Mouse (Mus musculus) mature B cell (primary cell): Measurements from ENCODE around the gene Pof1b.

Experiments
- in situ Hi-C: fragments of 300-500 bp; cut with MboI; formaldehyde crosslinking; loops from 2 replicates; pipeline ENCODE4 v1.14.3; 2019

The Pof1b gene

DNA sequence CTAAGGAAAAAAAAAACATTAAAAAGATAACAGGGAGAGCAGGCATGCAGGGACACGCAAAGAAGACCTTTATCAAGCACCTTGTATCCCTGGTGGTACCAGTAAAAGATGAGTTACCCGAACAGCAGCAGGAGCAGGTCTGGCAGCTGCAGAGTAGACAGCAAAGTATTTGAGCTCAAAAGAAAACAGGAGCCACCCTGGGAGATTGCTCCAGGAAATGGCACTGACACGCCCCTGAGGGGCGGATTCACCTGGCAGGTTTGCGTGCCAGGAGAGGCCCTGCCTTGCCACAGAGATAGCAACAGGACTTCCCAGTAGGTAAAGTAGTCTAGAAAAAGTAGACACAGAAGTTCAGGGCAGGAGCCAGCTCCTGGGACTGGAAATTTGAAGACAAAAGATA, at the start of gene Pof1b:
Gene Pof1b, minus strand, starts transcription at position 144 of the 400 bp plus-strand sequence.
- in situ Hi-C loops: no loop called here

DNA sequence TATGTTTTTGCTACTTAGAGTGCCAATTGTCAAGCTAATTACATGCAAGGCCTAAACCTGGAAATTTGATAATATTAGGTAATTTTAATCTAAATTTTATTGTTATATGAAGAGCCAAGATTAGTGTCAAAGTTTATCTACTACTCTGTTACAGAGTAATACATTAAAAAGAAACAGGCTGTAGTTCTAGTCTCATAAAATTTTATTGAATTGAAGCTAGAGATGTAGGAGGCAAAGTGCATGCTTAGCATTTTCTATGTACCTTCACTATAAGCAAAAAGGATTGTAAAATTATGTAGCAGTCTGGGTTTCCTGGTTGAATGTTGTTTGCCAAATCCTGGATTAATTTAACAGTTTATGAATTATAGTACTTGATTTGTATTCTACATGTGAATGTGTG, 18.1 kb upstream of the Pof1b start:
- in situ Hi-C loops: no loop called here

GRCm38 (mm10) chrX:112694392-112694791, 4.1 kb downstream of the Pof1b start:
- in situ Hi-C loops: no loop called here

- in situ Hi-C loops: no loop called here
Observed at GRCm38 (mm10) chrX:112680605-112681004, 17.8 kb downstream of the Pof1b start.

GRCm38 (mm10) chrX:112675525-112675924, 22.9 kb downstream of the Pof1b start:
- in situ Hi-C loops: no loop called here

DNA sequence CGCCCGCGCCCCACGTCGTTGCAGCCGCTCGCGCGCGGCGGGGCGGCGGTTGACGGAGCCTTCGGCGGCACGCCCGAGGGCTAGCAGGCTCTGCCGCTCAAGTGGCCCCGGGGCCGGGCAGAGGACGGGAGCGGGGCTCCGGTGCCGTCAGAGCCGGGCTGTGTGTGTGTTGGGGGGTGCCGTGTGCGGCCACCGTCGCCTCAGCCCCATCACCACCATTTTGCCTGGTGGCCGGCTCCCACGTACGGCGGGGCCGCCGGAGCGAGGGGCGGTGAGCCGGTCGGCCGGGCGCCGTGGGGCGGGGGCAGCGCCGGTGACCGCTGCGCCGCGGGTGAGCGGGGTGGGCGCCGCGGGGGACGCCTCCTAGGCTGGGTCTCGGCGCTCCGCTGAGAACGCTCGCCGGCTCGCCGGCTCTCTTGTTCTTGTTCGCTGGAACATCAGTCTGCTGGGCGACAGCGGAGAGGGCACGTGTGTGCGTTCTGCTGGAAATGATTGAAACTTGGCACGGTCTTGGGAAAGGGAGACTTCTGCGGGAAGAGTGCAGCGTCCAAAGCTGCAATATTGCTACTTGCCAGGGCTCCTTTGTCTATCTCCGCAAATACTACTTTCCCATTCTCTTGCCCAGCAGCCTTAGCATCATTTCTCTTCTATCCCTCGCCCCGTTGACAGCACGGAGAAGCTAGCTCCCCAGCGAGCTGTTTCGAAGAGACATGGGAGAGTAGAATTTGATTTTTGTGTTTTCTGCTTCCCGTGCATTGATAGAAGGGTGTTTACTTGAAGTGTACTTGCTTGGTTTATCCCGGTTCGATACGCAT, 96.9 kb downstream of the Pof1b start:
- in situ Hi-C loops: no loop called here

DNA sequence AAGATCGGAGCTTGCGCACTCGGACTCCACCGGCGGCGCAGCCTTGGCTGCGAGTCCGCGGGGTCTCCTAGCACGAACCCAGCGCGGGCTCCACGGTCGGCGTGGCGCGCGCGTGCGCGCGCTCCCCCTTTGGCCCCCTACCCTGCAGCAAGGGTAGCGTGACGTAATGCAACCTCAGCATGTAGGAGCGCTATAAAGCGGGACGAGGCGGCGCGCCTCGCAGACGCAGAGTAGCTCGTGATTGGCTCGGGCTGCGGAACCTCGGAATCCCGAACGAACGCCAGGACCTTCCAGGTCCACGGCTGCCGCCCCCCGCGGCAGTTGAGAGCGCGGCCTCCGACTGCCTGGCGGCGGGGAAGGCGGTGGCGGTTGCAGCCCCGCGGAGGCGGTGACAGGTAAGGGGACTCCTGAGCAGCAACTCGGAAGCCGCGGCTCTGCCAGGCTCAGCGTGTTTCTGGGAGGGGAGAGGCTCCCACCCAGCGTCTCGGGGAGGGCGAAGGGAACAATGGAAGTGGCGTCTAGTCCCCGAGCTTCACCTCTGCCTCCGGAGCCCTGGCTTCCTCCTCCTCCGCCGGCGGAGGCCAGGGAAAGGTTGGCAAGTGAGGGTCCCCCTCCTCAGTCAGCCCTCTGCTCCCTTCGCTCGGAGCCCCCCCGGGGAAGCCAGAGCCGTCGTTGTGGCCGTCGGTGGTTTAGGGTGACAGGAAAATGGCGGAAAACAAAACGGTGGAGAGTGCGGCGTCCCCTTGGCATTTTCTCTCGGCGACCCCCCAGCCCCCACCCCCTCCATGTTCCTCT, 97.7 kb downstream of the Pof1b start, which contains the start of gene Zfp711:
Gene Zfp711, plus strand, starts transcription at position 16 of the 795 bp plus-strand sequence.
- in situ Hi-C loops: no loop called here
